Mouse (Mus musculus): ENCODE measurements around the gene Ghrh. TPM values are rescaled to one million over a fixed set of nuclear protein-coding genes. Genes with fewer than 3 reads are reported as not detected.
A peak's percentile ranks its signal among the peaks of the same experiment; 100 is the strongest.

The Ghrh gene
- total RNA-seq (2012; rRNA removed) (not detected in 2 replicates), total RNA-seq (2014; rRNA removed) (not detected in 2 replicates), polyA plus RNA-seq (2012; ENCODE audit: insufficient read length, low read depth) (not detected in 2 replicates)

- in situ Hi-C loops (cut with MboI; ENCODE audit: low pct_ligation_motif_present, low pct_unique_long_range_greater_than_20kb, low sequenced_read_pairs) = no loop called here
- TF ChIP-seq POLR2AphosphoS2 (IDR thresholded peaks at IDR 0.05; ENCODE audit: low read depth, low read length) (no peak), SMC3 (IDR thresholded peaks at IDR 0.05; ENCODE audit: low read depth, low read length) (no peak)
- no peaks in the 10 kb centered on the region for H3K9me3 ChIP-seq (replicated peaks; ENCODE audit: low read length)
- dilution Hi-C loops (cut with MboI; ENCODE audit: extremely low pct_ligation_motif_present, extremely low pct_unique_long_range_greater_than_20kb, low sequenced_read_pairs) = no loop called here
- DNase-seq (ENCODE audit: extremely low read depth) = no peak
- H3K4me2 ChIP-seq (ENCODE audit: insufficient read depth, low read depth, poor library complexity, severe bottlenecking) = no peak within 1 kb of the TSS
- H3K4me3 ChIP-seq (replicated peaks in 1 of 3; ENCODE audit: low read depth in 2 of 3, low read length in 2 of 3, poor library complexity in 1 of 3) = no peak within 1 kb of the TSS
- no peak within 1 kb of the TSS for H3K9ac ChIP-seq (ENCODE audit: insufficient read depth, low read depth)
- H3K4me1 ChIP-seq (ENCODE audit: control insufficient read depth in 1 of 2, insufficient read depth in 2 of 2) = no peaks in the 10 kb centered on the region
- H3K36me3 ChIP-seq (replicated peaks in 1 of 2; ENCODE audit: control insufficient read depth in 1 of 2, insufficient read depth in 1 of 2, low read length in 1 of 2) = no peaks in the 10 kb centered on the region
- H3K27ac ChIP-seq (ENCODE audit: insufficient read depth, low read depth) = no peak within 1 kb of the TSS
- H3K79me2 ChIP-seq (replicated peaks; ENCODE audit: control insufficient read depth, extremely low read depth, insufficient read depth, poor library complexity, severe bottlenecking) = no peaks in the 10 kb centered on the region
- peaks cover 72% of the 10 kb centered on the region for H3K27me3 ChIP-seq (replicated peaks)
Observed at GRCm38 (mm10) chr2:157347361-157348159, at the start of gene Ghrh. Gene Ghrh (minus strand): TSS chr2:157347506.

- DNase-seq (ENCODE audit: extremely low read depth) = peak; percentile 80
- TF ChIP-seq NRF1 (IDR thresholded peaks at IDR 0.05; ENCODE audit: low read depth, low read length) (no peak), MYC (IDR thresholded peaks at IDR 0.05; ENCODE audit: low read depth, low read length) (no peak), ZNF384 (IDR thresholded peaks at IDR 0.05; ENCODE audit: low read depth, low read length) (no peak), CTCF (conservative IDR thresholded peaks at IDR 0.05 in 1 of 2, IDR thresholded peaks at IDR 0.05 in 1 of 2; ENCODE audit: low read depth in 2 of 2, low read length in 2 of 2) (no peak), PAX5 (IDR thresholded peaks at IDR 0.05; ENCODE audit: low read length) (no peak), CHD1 (IDR thresholded peaks at IDR 0.05; ENCODE audit: low read depth, low read length) (no peak), IRF4 (IDR thresholded peaks at IDR 0.05; ENCODE audit: low read depth, low read length) (peak; percentile 64; the same call in 1 of the 2 replicates), ZMIZ1 (IDR thresholded peaks at IDR 0.05; ENCODE audit: low read depth, low read length) (no peak), MAX (IDR thresholded peaks at IDR 0.05; ENCODE audit: low read length) (no peak), SMC3 (IDR thresholded peaks at IDR 0.05; ENCODE audit: low read depth, low read length) (no peak), RCOR1 (conservative IDR thresholded peaks at IDR 0.05; ENCODE audit: low read depth, low read length) (no peak), SIN3A (IDR thresholded peaks at IDR 0.05; ENCODE audit: low read length) (peak; percentile 59; the same call in 1 of the 2 replicates), ZKSCAN1 (IDR thresholded peaks at IDR 0.05; ENCODE audit: borderline replicate concordance, low read depth, low read length) (no peak), TCF12 (IDR thresholded peaks at IDR 0.05; ENCODE audit: low read depth, low read length) (0 out of 2 replicates have a peak, but pooled peaks have one; percentile 51), MXI1 (IDR thresholded peaks at IDR 0.05; ENCODE audit: low read depth, low read length) (no peak), HCFC1 (IDR thresholded peaks at IDR 0.05; ENCODE audit: low read depth, low read length) (no peak), RAD21 (IDR thresholded peaks at IDR 0.05; ENCODE audit: low read depth, low read length) (no peak), ELF1 (IDR thresholded peaks at IDR 0.05; ENCODE audit: low read depth, low read length) (no peak), CHD2 (IDR thresholded peaks at IDR 0.05; ENCODE audit: low read length) (no peak), MAFK (IDR thresholded peaks at IDR 0.05; ENCODE audit: insufficient replicate concordance, low read length) (no peak), POLR2AphosphoS2 (IDR thresholded peaks at IDR 0.05; ENCODE audit: low read depth, low read length) (no peak), BHLHE40 (IDR thresholded peaks at IDR 0.05; ENCODE audit: low read depth, low read length) (peak; percentile 84), TBP (conservative IDR thresholded peaks at IDR 0.05; ENCODE audit: low read depth, low read length) (0 out of 2 replicates have a peak, but pooled peaks have one; percentile 45), ETS1 (conservative IDR thresholded peaks at IDR 0.05; ENCODE audit: low read depth, low read length) (peak; percentile 68), JUN (IDR thresholded peaks at IDR 0.05; ENCODE audit: insufficient read depth, low read depth, low read length) (no peak), EP300 (IDR thresholded peaks at IDR 0.05; ENCODE audit: low read length) (peak; percentile 80), MAZ (IDR thresholded peaks at IDR 0.05; ENCODE audit: low read depth, low read length) (no peak), UBTF (IDR thresholded peaks at IDR 0.05; ENCODE audit: low read depth, low read length) (no peak; the same call in 1 of the 2 replicates), KAT2A (IDR thresholded peaks at IDR 0.05; ENCODE audit: insufficient replicate concordance, low read length) (no peak), JUND (conservative IDR thresholded peaks at IDR 0.05; ENCODE audit: low read depth, low read length) (no peak)
- no peaks in the 10 kb centered on the region for H3K27me3 ChIP-seq (replicated peaks)
- no peaks in the 10 kb centered on the region for H3K79me2 ChIP-seq (replicated peaks; ENCODE audit: control insufficient read depth, extremely low read depth, insufficient read depth, poor library complexity, severe bottlenecking)
- H3K36me3 ChIP-seq (replicated peaks in 1 of 2; ENCODE audit: control insufficient read depth in 1 of 2, insufficient read depth in 1 of 2, low read length in 1 of 2) = peaks cover 25 to 68% of the 10 kb centered on the region in 2 experiments
- no peak overlapping the region for H3K27ac ChIP-seq (ENCODE audit: insufficient read depth, low read depth)
- H3K4me2 ChIP-seq (ENCODE audit: insufficient read depth, low read depth, poor library complexity, severe bottlenecking) = no peak overlapping the region
- H3K4me1 ChIP-seq (ENCODE audit: control insufficient read depth in 1 of 2, insufficient read depth in 2 of 2) = peaks cover 26 to 67% of the 10 kb centered on the region in 2 experiments
- no peak overlapping the region for H3K9ac ChIP-seq (ENCODE audit: insufficient read depth, low read depth)
- no peak overlapping the region for H3K4me3 ChIP-seq (replicated peaks in 1 of 3; ENCODE audit: low read depth in 2 of 3, low read length in 2 of 3, poor library complexity in 1 of 3)
- H3K9me3 ChIP-seq (replicated peaks; ENCODE audit: low read length) = peaks cover 7% of the 10 kb centered on the region
- in situ Hi-C loops (cut with MboI; ENCODE audit: low pct_ligation_motif_present, low pct_unique_long_range_greater_than_20kb, low sequenced_read_pairs) (no loop called here), dilution Hi-C loops (cut with MboI; ENCODE audit: extremely low pct_ligation_motif_present, extremely low pct_unique_long_range_greater_than_20kb, low sequenced_read_pairs) (no loop called here)
Observed at GRCm38 (mm10) chr2:157395960-157396359, 48.7 kb upstream of the Ghrh start.

All from CH12.LX (cell line).